Mouse (Mus musculus): ENCODE measurements around the gene Adat2. TPM values are rescaled to one million over a fixed set of nuclear protein-coding genes. Genes with fewer than 3 reads are reported as not detected.

Adat2 gene
- polyA plus RNA-seq, 1 experiment from 2014 or later, result 3.2 TPM

DNA sequence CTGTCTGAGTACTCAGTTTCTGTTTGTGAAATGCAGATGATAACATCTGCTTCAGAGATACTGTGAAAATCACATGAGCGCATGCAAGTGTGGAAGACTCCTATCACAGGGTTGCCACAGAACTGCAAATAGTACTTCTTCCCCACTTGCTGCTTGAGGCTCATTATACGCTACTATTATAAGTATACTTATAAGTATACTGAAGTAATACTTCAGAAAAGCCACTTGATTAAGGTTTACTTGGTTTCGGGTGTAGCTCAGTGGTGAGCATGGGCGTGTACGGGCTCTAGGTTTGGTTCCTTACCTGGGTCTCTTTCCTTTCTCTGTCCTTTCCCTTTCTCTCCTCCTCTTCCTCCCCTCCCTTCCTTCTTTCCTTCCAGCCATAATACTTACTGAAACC lies 11.0 kb upstream of the Adat2 start:
- WGBS, result 93% methylated on average over 5 of the region's 5 CpGs
- no peak for TF ChIP-seq CTCF (IDR thresholded peaks at IDR 0.05; ENCODE audit: low read depth)

DNA sequence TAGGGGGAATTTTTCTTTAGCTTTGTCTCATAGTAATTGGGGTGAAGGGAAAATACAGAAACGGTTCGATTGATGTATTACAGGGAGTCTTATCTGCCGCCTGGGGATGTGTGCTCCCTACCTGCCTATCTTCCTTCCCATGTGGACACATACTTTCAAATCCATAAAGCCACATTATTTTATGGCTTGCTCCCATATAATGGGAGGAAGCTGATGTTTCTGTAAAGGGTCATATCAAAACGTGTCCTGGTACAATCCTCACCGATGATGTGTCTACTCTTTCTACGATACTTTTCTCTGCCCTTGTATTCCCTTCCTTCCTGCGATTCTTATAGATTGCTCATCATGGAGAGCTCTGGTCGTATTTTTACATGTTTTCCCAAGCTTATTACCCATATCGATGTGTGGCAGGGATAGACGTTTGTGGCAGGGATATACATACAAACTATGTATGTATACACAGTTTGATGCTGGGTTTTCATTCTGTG lies 848 bp downstream of the Adat2 start:
- Histone ChIP-seq H3K27ac (ENCODE audit: low read depth, low read length) (peak overlapping the region; percentile 81; the same call in 1 of the 2 replicates), H3K4me3 (ENCODE audit: low read depth, low read length) (peak overlapping the region; percentile 76), H3K36me3 (ENCODE audit: control insufficient read depth, insufficient read depth) (no peaks in the 10 kb centered on the region), H3K9ac (ENCODE audit: low read depth, low read length) (peak overlapping the region; percentile 67), H3K9me3 (ENCODE audit: control insufficient read depth) (no peaks in the 10 kb centered on the region), H3K27me3 (replicated peaks; ENCODE audit: control insufficient read depth, insufficient read depth, low read length) (no peaks in the 10 kb centered on the region), H3K4me2 (replicated peaks; ENCODE audit: low read depth) (peak overlapping the region; percentile 72), H3K4me1 (replicated peaks; ENCODE audit: control insufficient read depth, insufficient read depth, low read length) (peaks cover 3% of the 10 kb centered on the region; the same call in 1 of the 2 replicates)
- TF ChIP-seq CTCF (IDR thresholded peaks at IDR 0.05; ENCODE audit: low read depth), result no peak
- peak; percentile 39 for ATAC-seq
- WGBS, result 15% methylated on average over 10 of the region's 10 CpGs

More for the DNA sequence above, 11.0 kb upstream of the Adat2 start:
- H3K9ac ChIP-seq (ENCODE audit: low read depth, low read length), result no peak overlapping the region
- H3K9me3 ChIP-seq (ENCODE audit: control insufficient read depth), result no peaks in the 10 kb centered on the region
- no peak overlapping the region for H3K4me2 ChIP-seq (replicated peaks; ENCODE audit: low read depth)
- ATAC-seq, result no peak
- H3K27ac ChIP-seq (ENCODE audit: low read depth, low read length), result no peak overlapping the region
- H3K4me3 ChIP-seq (ENCODE audit: low read depth, low read length), result no peak overlapping the region
- H3K36me3 ChIP-seq (ENCODE audit: control insufficient read depth, insufficient read depth), result peaks cover 36% of the 10 kb centered on the region
- H3K4me1 ChIP-seq (replicated peaks; ENCODE audit: control insufficient read depth, insufficient read depth, low read length), result no peaks in the 10 kb centered on the region
- no peaks in the 10 kb centered on the region for H3K27me3 ChIP-seq (replicated peaks; ENCODE audit: control insufficient read depth, insufficient read depth, low read length)

DNA sequence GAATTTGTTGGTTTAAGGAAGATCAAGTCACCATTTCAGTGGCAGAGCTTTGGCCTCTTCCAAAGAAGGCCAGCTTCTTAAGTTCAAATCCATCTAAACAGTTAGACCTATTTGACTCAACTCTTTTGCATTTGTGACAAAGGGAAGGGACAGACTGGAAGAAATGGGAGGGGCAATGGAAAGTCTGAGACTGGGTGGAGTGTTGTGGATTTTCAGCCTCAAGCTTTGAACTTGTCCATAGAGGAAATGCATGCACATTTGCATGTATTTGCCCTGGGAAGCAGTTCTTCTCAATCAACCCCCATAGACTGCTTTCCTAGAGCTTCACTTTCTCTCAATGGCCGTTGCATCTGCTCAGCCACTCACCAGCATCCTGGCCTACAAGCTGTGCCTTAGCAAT lies 1.6 kb downstream of the Adat2 start:
- no peaks in the 10 kb centered on the region for H3K36me3 ChIP-seq (ENCODE audit: control insufficient read depth, insufficient read depth)
- peaks cover 3% of the 10 kb centered on the region; the same call in 1 of the 2 replicates for H3K4me1 ChIP-seq (replicated peaks; ENCODE audit: control insufficient read depth, insufficient read depth, low read length)
- no peak overlapping the region for H3K9ac ChIP-seq (ENCODE audit: low read depth, low read length)
- H3K27me3 ChIP-seq (replicated peaks; ENCODE audit: control insufficient read depth, insufficient read depth, low read length), result no peaks in the 10 kb centered on the region
- H3K4me3 ChIP-seq (ENCODE audit: low read depth, low read length), result no peak overlapping the region
- H3K27ac ChIP-seq (ENCODE audit: low read depth, low read length), result no peak overlapping the region
- TF ChIP-seq CTCF (IDR thresholded peaks at IDR 0.05; ENCODE audit: low read depth), result no peak
- H3K4me2 ChIP-seq (replicated peaks; ENCODE audit: low read depth), result no peak overlapping the region
- no peak for ATAC-seq
- H3K9me3 ChIP-seq (ENCODE audit: control insufficient read depth), result no peaks in the 10 kb centered on the region
- 74% methylated on average over 1 of the region's 1 CpGs for WGBS

DNA sequence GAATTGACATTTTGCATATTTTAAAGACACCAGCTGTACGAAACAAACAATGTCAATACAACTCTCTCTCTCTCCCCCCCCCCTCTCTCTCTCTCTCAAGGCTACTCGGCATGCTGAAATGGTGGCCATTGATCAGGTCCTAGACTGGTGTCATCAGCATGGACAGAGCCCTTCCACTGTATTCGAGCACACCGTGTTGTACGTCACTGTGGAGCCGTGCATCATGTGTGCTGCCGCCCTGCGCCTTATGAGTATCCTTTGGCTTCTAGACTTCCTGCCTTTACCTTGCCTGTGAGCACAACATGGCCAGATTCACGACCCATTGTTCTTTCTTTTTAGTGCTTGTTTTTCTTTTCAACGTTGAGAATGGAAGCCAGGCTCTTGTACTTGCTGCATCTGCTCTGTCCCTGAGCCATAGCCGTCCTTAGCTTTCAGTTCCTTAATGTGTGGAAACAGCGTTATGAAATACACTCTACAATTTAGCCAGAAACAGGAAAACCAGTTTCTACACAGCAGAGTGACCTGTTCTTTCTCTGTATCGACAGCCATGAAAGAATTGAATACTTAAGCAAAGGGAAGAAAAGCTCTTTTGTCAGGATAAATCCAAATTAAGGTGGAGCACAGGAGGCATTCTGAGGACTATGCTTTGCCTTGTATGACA lies 7.5 kb downstream of the Adat2 start:
- Histone ChIP-seq H3K4me3 (ENCODE audit: low read depth, low read length) (no peak overlapping the region), H3K4me2 (replicated peaks; ENCODE audit: low read depth) (no peak overlapping the region), H3K36me3 (ENCODE audit: control insufficient read depth, insufficient read depth) (peaks cover 18% of the 10 kb centered on the region), H3K9me3 (ENCODE audit: control insufficient read depth) (no peaks in the 10 kb centered on the region), H3K9ac (ENCODE audit: low read depth, low read length) (no peak overlapping the region), H3K27me3 (replicated peaks; ENCODE audit: control insufficient read depth, insufficient read depth, low read length) (no peaks in the 10 kb centered on the region), H3K4me1 (replicated peaks; ENCODE audit: control insufficient read depth, insufficient read depth, low read length) (no peaks in the 10 kb centered on the region), H3K27ac (ENCODE audit: low read depth, low read length) (no peak overlapping the region)
- ATAC-seq, result no peak
- 91% methylated on average over 13 of the region's 13 CpGs for WGBS
- no peak for TF ChIP-seq CTCF (IDR thresholded peaks at IDR 0.05; ENCODE audit: low read depth)

DNA sequence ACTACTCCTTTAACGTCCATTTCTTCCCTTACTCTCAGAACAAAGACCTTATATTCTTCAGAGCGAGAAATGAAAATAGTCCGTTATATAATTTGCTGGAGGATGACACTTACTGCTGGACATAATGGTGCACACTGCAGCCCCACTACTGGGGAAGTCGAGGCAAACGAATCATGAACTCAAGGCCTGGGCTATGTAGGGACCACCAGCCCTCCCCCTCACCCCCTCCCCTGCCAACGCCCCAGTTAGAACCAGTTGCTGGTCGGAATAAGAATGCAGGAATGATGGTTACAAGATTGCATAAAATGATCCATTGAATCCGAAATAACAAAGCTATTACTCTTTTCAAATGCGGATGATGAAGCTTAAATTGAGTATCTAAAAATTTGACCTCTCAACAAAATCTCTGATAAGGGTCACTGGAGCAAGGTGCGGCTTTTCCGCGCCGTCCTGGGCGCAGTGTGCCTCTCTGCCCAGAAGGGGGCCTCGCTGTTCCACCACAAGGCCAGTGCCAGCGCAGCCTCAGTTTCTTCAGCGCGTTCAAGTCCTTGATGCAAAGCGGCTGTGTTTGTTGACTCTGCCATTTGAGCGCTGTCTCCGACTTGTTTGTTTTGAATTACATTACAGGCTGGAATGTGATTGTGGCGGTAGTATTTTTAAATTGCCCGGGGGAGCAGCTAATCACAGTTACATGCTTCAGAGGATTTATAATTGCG lies 11.8 kb downstream of the Adat2 start:
- WGBS, result 28% methylated on average over 24 of the region's 24 CpGs
- ATAC-seq, result no peak
- Histone ChIP-seq H3K4me1 (replicated peaks; ENCODE audit: control insufficient read depth, insufficient read depth, low read length) (no peaks in the 10 kb centered on the region), H3K36me3 (ENCODE audit: control insufficient read depth, insufficient read depth) (peaks cover 18% of the 10 kb centered on the region), H3K9ac (ENCODE audit: low read depth, low read length) (no peak overlapping the region), H3K27me3 (replicated peaks; ENCODE audit: control insufficient read depth, insufficient read depth, low read length) (no peaks in the 10 kb centered on the region), H3K27ac (ENCODE audit: low read depth, low read length) (no peak overlapping the region), H3K9me3 (ENCODE audit: control insufficient read depth) (no peaks in the 10 kb centered on the region), H3K4me3 (ENCODE audit: low read depth, low read length) (peak overlapping the region; percentile 11; the same call in 1 of the 2 replicates), H3K4me2 (replicated peaks; ENCODE audit: low read depth) (peak overlapping the region; percentile 53)
- peak; percentile 97 for TF ChIP-seq CTCF (IDR thresholded peaks at IDR 0.05; ENCODE audit: low read depth)

DNA sequence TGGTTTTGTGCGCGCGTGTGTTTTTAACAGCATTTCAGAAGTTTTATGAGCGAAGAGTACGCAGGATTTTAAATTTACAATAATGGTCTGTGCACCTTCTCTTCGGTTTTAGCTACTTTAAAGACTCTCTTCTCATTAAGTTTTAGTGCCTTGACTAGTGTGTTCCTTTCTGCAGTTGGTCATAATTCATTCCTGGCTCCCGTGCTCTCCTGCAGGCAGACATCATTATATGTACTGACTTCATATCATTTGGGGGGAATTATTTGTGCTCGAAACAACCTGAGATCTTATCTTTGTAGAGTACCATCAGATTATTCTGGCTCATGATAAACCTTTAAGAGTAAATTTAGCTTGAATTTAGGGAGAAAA lies 12.4 kb downstream of the Adat2 start:
- Histone ChIP-seq H3K4me2 (replicated peaks; ENCODE audit: low read depth) (peak overlapping the region; percentile 53), H3K4me1 (replicated peaks; ENCODE audit: control insufficient read depth, insufficient read depth, low read length) (no peaks in the 10 kb centered on the region), H3K9me3 (ENCODE audit: control insufficient read depth) (no peaks in the 10 kb centered on the region), H3K27me3 (replicated peaks; ENCODE audit: control insufficient read depth, insufficient read depth, low read length) (no peaks in the 10 kb centered on the region), H3K9ac (ENCODE audit: low read depth, low read length) (no peak overlapping the region), H3K4me3 (ENCODE audit: low read depth, low read length) (peak overlapping the region; percentile 11; the same call in 1 of the 2 replicates), H3K36me3 (ENCODE audit: control insufficient read depth, insufficient read depth) (peaks cover 18% of the 10 kb centered on the region), H3K27ac (ENCODE audit: low read depth, low read length) (no peak overlapping the region)
- no peak for TF ChIP-seq CTCF (IDR thresholded peaks at IDR 0.05; ENCODE audit: low read depth)
- 39% methylated on average over 8 of the region's 8 CpGs for WGBS
- ATAC-seq, result no peak

Data from intestine, postnatal 0 days (tissue).